Mouse (Mus musculus): Measurements from ENCODE around the gene Exoc6b. TPM values are rescaled to one million over a fixed set of nuclear protein-coding genes. Genes with fewer than 3 reads are reported as not detected.
A peak's percentile ranks its signal among the peaks of the same experiment; 100 is the strongest.

Exoc6b gene
- total RNA-seq, 2 experiments from 2014 or later, result 14.0 to 14.2 TPM

GRCm38 (mm10) chr6:84736942-84737341, 332.4 kb downstream of the Exoc6b start:
- peak; percentile 28 for DNase-seq (ENCODE audit: low spot score)

GRCm38 (mm10) chr6:84726876-84727275, 342.4 kb downstream of the Exoc6b start:
- no peak for DNase-seq (ENCODE audit: low spot score)

GRCm38 (mm10) chr6:84713171-84713570, 356.1 kb downstream of the Exoc6b start:
- no peak for DNase-seq (ENCODE audit: low spot score)

GRCm38 (mm10) chr6:84710831-84711230, 358.5 kb downstream of the Exoc6b start:
- no peak for DNase-seq (ENCODE audit: low spot score)

- no peak for DNase-seq (ENCODE audit: low spot score)
Measured at GRCm38 (mm10) chr6:84708631-84709030, 360.7 kb downstream of the Exoc6b start.

GRCm38 (mm10) chr6:84699579-84699978, 369.7 kb downstream of the Exoc6b start:
- DNase-seq (ENCODE audit: low spot score), result no peak

GRCm38 (mm10) chr6:84698288-84698673, 371.0 kb downstream of the Exoc6b start:
- no peak for DNase-seq (ENCODE audit: low spot score)

GRCm38 (mm10) chr6:84697474-84698287, 371.6 kb downstream of the Exoc6b start:
- peak; percentile 56 for DNase-seq (ENCODE audit: low spot score)

- no peak for DNase-seq (ENCODE audit: low spot score)
Measured at GRCm38 (mm10) chr6:84693844-84694243, 375.5 kb downstream of the Exoc6b start.

- no peak for DNase-seq (ENCODE audit: low spot score)
Measured at GRCm38 (mm10) chr6:84693204-84693603, 376.1 kb downstream of the Exoc6b start.

GRCm38 (mm10) chr6:84691907-84692306, 377.4 kb downstream of the Exoc6b start:
- DNase-seq (ENCODE audit: low spot score), result no peak

GRCm38 (mm10) chr6:84677770-84678169, 391.5 kb downstream of the Exoc6b start:
- no peak for DNase-seq (ENCODE audit: low spot score)

GRCm38 (mm10) chr6:84674936-84675335, 394.4 kb downstream of the Exoc6b start:
- DNase-seq (ENCODE audit: low spot score), result no peak

- no peak for DNase-seq (ENCODE audit: low spot score)
Measured at GRCm38 (mm10) chr6:84674136-84674535, 395.2 kb downstream of the Exoc6b start.

GRCm38 (mm10) chr6:84661451-84662112, 407.7 kb downstream of the Exoc6b start:
- DNase-seq (ENCODE audit: low spot score), result no peak

- DNase-seq (ENCODE audit: low spot score), result no peak
Measured at GRCm38 (mm10) chr6:84660982-84661381, 408.3 kb downstream of the Exoc6b start.

- DNase-seq (ENCODE audit: low spot score), result no peak
Measured at GRCm38 (mm10) chr6:84657091-84657490, 412.2 kb downstream of the Exoc6b start.

- no peak for DNase-seq (ENCODE audit: low spot score)
Measured at GRCm38 (mm10) chr6:84656680-84657079, 412.6 kb downstream of the Exoc6b start.

- no peak for DNase-seq (ENCODE audit: low spot score)
Measured at GRCm38 (mm10) chr6:84651902-84652301, 417.4 kb downstream of the Exoc6b start.

GRCm38 (mm10) chr6:84647197-84647596, 422.1 kb downstream of the Exoc6b start:
- no peak for DNase-seq (ENCODE audit: low spot score)

- DNase-seq (ENCODE audit: low spot score), result no peak
Measured at GRCm38 (mm10) chr6:84646696-84647095, 422.6 kb downstream of the Exoc6b start.

GRCm38 (mm10) chr6:84641062-84641431, 428.3 kb downstream of the Exoc6b start:
- no peak for DNase-seq (ENCODE audit: low spot score)

Measured in gastrocnemius, adult 18-20 months (tissue).